Mouse (Mus musculus): Measurements from ENCODE around the gene Fgfr1op. TPM values are rescaled to one million over a fixed set of nuclear protein-coding genes. Genes with fewer than 3 reads are reported as not detected.
"Not testable (repeated sequence)": the region's sequence is repeated elsewhere in the genome, so short reads cannot be mapped to it uniquely, and the experiment has no call there.

Fgfr1op gene
- total RNA-seq (2022), result 10 to 100 TPM; 16.3 to 20.0 (median 17.5) TPM

DNA sequence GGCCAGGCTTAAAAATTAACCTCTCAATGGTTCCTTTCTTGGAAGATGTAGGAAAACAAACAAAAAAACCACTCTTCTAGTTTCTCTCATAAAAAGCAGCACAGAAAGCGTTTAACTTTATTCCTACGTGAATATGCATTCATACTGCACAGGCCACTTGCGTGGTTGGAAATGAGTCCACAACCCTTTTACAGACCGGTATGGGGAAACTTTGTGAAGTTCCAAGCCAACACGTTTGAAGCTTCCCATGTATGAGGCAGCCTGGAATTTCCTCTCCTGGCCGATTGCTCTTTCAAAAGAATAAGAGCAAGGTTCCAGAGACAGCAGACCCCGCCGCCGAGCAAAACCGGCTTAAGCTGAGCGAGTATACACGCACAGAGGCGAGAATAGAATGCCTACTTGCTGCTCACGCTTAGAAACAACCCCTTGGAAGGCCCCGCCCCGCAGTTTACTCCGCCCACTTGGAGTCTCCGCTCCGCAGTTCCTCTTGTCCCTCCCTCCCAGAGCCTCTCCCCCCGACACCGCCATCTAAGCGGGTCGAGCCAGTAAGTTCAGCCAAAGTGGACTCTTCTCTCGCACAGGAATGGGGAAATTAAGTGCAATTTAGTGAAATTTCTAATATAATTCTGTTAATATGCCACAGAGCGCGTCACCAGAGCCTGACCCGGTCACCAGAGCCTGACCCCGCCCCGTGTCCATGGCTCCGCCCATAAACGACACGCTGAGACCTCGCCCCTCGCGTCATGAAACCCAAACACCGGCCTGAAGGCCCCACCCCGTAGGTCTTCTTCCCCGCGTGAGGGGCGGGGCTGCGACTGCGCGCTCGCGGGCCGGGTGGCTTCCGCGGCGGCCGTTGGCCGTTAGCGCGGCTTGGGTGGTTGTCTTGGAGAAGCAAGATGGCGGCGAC lies at the start of gene Fgfr1op:
Fgfr1op (plus strand) TSS at position 801 of the 907 bp plus-strand sequence.
- DNase-seq (ENCODE audit: low spot score), result peak; percentile 86

DNA sequence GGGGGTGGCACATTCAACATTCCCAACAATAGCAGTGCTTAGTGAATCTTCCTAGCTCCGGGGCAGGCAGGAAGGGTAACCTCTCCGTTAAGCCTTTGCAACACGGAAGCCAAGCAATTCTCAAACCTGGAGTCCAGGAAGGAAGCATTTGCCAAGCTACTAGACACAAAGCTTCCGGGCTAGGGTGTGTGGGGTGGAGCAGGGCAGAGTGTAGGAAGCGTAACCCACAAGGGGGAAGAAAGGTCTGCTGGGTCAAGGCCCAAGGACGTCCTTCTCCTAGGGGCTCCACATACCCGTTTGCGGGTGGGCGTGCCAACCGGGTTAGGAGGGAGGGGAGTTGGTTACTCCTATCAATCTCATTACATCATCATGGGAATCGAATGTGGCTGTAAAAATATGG lies 48.9 kb upstream of the Fgfr1op start:
- DNase-seq (ENCODE audit: low spot score), result not testable (repeated sequence)

GRCm38 (mm10) chr17:8116928-8117327 lies 48.4 kb upstream of the Fgfr1op start:
- DNase-seq (ENCODE audit: low spot score), result not testable (repeated sequence)

DNA sequence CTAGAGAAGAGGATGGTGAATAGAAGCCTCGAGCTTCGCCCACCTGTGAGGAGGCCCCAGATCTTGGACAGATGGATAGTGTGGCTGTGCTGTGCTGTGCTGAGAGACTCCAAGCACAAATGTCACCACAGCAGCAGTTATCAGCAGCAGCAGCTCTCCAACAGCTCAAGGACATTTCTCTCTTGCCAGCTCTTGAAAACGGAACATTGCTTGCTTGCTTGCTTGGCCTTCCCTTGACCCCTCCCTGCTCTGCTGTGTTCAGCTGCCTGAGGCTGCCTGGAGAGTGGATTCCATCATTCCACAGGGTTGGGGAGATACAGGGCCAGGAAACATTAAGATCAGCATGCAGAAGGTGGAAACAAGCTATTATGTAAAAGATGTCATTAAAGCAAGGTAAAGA lies 42.3 kb upstream of the Fgfr1op start:
- not testable (repeated sequence) for DNase-seq (ENCODE audit: low spot score)

DNA sequence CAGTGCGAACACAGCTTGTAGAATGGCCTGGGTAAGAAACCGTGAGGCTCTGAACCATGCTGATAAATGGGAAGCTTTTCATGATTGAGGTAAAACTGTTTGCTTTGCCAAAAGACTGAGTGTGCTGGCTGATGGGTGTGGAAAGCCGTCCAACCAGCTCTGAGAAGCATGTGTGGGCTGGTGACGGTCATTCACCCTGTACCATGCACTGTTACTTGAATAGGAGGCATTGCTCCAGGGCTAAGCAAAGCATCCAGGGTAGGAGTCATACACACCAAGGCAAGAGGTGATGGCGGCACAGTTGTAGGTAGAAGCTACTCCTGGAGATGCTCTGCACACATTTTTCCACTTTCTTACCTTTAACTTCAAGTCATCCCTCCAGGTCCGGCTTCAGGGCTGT lies 40.7 kb upstream of the Fgfr1op start:
- not testable (repeated sequence) for DNase-seq (ENCODE audit: low spot score)

- DNase-seq (ENCODE audit: low spot score), result not testable (repeated sequence)
Observed at GRCm38 (mm10) chr17:8128326-8128993, 36.8 kb upstream of the Fgfr1op start.

GRCm38 (mm10) chr17:8129578-8129977 lies 35.7 kb upstream of the Fgfr1op start:
- DNase-seq (ENCODE audit: low spot score), result not testable (repeated sequence)

GRCm38 (mm10) chr17:8130849-8131248 lies 34.5 kb upstream of the Fgfr1op start:
- DNase-seq (ENCODE audit: low spot score), result not testable (repeated sequence)

DNA sequence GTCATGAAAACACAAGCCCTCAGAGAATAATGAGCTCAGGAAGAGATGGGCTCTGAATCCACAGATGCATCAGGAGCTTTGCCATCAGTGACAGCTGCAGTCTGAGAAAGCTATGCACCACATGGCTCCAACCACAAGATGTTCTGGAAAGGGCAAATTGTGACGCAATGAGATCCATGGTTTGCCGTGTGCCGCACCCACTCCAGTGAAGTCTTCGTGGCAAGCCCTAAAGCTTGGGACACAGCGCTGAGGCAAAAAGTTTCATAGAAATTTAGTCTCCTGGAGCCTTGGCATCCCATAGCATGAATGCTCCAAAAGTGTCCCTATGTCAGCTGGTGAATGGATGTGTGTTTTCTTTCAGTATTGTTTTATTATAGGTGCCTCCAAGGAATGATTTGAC lies 27.2 kb upstream of the Fgfr1op start:
- DNase-seq (ENCODE audit: low spot score), result not testable (repeated sequence)

DNA sequence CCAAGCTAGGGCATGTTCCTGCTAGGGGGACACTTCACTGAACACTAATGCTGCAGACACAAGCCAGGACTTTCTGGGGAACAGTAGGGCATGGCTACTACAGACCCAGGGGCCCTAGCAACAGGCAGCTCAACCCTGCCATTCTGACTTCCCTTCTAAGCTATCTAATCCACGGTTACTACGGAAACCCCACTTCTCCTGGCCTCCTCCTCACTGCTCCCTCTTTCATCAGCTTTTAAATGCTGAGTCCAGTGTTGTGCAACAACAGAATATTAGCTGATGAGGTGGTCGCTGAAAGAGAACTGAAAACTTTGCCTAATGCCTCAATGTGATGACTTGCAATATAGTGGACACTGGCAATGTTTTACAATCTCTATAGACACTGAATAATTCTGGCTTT lies 25.1 kb upstream of the Fgfr1op start:
- not testable (repeated sequence) for DNase-seq (ENCODE audit: low spot score)

GRCm38 (mm10) chr17:8143802-8144673 lies 21.3 kb upstream of the Fgfr1op start:
- peak; percentile 73 for DNase-seq (ENCODE audit: low spot score)

DNA sequence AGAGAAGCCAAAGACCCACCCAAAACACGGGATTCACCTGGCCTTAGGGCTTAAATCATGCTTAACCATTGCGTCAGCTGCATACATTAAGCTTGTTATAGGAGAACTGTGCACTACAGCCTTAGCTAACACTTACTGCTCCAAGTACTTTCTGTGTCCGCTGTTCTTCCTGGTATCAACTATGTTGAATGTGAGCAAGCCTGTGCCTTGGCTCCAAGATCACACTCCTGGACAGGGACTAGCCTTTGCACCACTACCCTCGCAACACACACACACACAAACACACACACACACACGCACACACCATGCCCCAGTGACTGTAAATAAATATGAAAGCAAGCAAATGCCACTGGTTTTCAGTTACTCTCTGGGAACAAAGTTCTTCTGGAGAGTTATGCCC lies 18.4 kb upstream of the Fgfr1op start:
- not testable (repeated sequence) for DNase-seq (ENCODE audit: low spot score)

- not testable (repeated sequence) for DNase-seq (ENCODE audit: low spot score)
Observed at GRCm38 (mm10) chr17:8147439-8148316, 17.6 kb upstream of the Fgfr1op start, which contains the start of the genes Gm49673 and Rnaset2a. Gm49673 (minus strand) TSS chr17:8147788. Rnaset2a (minus strand) TSS chr17:8148097.

- not testable (repeated sequence) for DNase-seq (ENCODE audit: low spot score)
Observed at GRCm38 (mm10) chr17:8155010-8155409, 10.3 kb upstream of the Fgfr1op start.

DNA sequence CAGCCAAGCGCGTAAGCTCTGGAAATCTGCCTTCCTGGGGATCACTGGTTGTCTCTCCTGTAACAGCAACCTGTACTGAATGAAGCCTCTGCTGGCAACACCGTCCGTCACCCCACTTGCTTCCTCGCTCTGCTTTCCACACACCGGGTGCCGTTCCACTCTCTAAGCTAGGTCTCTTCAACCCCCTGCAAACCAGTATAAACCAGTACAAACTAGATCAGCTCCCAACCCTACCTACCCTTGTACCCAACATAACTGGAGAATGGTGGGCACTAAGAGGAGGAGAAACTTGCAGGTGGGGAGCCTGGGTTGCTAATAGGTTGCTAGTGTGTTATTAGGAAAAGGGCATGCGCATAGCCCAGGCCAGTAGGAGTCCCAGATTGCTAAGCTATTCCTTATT lies 9.3 kb upstream of the Fgfr1op start:
- not testable (repeated sequence) for DNase-seq (ENCODE audit: low spot score)

- DNase-seq (ENCODE audit: low spot score), result not testable (repeated sequence)
Observed at GRCm38 (mm10) chr17:8158627-8159026, 6.7 kb upstream of the Fgfr1op start.

DNA sequence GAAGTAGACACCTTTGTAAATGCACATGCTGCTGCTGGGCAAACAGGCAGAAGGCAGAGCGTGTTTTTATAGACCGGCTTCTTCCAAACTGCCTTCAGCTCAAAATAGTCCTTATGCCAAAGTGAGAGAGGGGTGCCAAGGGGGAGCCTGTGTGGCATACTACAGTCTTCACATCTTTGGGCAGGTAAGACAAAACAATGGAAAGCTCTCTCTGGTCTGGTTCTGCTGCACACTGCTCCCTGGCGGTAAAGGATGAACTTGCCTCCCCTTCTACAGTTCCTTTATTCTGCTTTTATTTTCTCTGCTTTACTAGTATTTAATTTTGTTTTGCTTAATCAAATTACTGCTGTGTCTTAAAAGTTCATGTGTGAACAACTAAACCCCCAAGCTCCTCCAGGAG lies 4.3 kb upstream of the Fgfr1op start:
- not testable (repeated sequence) for DNase-seq (ENCODE audit: low spot score)

- DNase-seq (ENCODE audit: low spot score), result peak; percentile 24
Observed at GRCm38 (mm10) chr17:8165608-8165945, 276 bp downstream of the Fgfr1op start.

- not testable (repeated sequence) for DNase-seq (ENCODE audit: low spot score)
Observed at GRCm38 (mm10) chr17:8165977-8166376, 676 bp downstream of the Fgfr1op start.

DNA sequence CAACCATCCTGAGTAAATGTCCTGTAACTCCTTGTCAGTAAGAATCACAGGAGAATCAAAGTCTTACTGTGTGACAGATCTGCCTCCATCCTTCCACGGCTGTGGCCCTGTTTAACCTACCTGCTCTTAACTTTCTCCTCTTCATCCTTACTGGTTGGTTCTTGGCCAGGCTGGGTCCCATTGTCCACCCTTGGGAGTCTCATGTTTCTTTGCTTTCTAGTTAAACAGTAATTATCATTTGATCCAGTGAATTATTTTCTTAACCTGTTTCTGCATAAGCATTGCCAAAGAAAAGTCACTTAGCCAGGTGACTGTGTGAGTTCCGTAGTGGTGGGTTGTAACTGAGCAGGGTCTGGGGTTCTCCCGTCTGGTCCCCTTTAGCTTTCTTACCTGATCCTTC lies 1.2 kb downstream of the Fgfr1op start:
- not testable (repeated sequence) for DNase-seq (ENCODE audit: low spot score)

All from heart, adult 8-10 months (tissue).